Mouse (Mus musculus) hindbrain, embryonic 15.5 days (tissue): ENCODE measurements around the gene Slc2a2. TPM values are rescaled to one million over a fixed set of nuclear protein-coding genes. Genes with fewer than 3 reads are reported as not detected.
"Not testable (repeated sequence)": the region's sequence is repeated elsewhere in the genome, so short reads cannot be mapped to it uniquely, and the experiment has no call there.

Experiments
- ATAC-seq: fragments of 200-750 bp; cut with Nextera tagmentation; 2 replicates; pipeline ENCODE4 v1.8.0; 2017; ENCODE audit warnings: low read depth, moderate number of reproducible peaks, moderate TSS enrichment; ENCODE audit not compliant: low FRiP score
- H3K27ac ChIP-seq: fragments of 300-500 bp; sonication (generic); replicated peaks from 2 replicates; pipeline ENCODE4 v1.5.1; 2015; ENCODE audit warnings: mild to moderate bottlenecking, inconsistent platforms
- H3K27me3 ChIP-seq: fragments of 300-500 bp; sonication (generic); 2 replicates; pipeline ENCODE4 v1.6.1; 2015; ENCODE audit warnings: control low read depth, inconsistent platforms
- H3K36me3 ChIP-seq: fragments of 300-500 bp; sonication (generic); 2 replicates; pipeline ENCODE4 v1.6.1; 2015; ENCODE audit warnings: control low read depth, inconsistent platforms
- H3K4me1 ChIP-seq: fragments of 300-500 bp; sonication (generic); replicated peaks from 2 replicates; pipeline ENCODE4 v1.6.1; 2015; ENCODE audit warnings: control low read depth, inconsistent platforms
- H3K4me2 ChIP-seq: fragments of 300-500 bp; sonication (generic); 2 replicates; pipeline ENCODE4 v1.6.1; 2015; ENCODE audit warnings: moderate library complexity, mild to moderate bottlenecking, inconsistent platforms
- H3K4me3 ChIP-seq: fragments of 300-500 bp; sonication (generic); 2 replicates; pipeline ENCODE4 v1.5.1; 2015; ENCODE audit warnings: mild to moderate bottlenecking, inconsistent platforms
- H3K9ac ChIP-seq: fragments of 300-500 bp; sonication (generic); 2 replicates; pipeline ENCODE4 v1.6.1; 2015; ENCODE audit warnings: inconsistent platforms
- H3K9me3 ChIP-seq: fragments of 300-500 bp; sonication (generic); 2 replicates; pipeline ENCODE4 v1.6.1; 2016; ENCODE audit warnings: control low read depth, inconsistent platforms
- WGBS: fragments of 180-500 bp; shearing (Covaris S2); methylation state at CpG from one replicate; pipeline ENCODE4 v1.1.7; 2015; 5-methylcytosine and 5-hydroxymethylcytosine counted together
- polyA plus RNA-seq: library from polyadenylated mRNA; unstranded; fragments of >200 nt; fragmentation: Nextera tagmentation; extraction: Ambion mirVana; gene quantifications from 2 replicates; pipeline ENCODE4 v1.2.1, GENCODE M21; 2015

Slc2a2 gene
- polyA plus RNA-seq, 1 experiment from 2014 or later, result 0.08 TPM

DNA sequence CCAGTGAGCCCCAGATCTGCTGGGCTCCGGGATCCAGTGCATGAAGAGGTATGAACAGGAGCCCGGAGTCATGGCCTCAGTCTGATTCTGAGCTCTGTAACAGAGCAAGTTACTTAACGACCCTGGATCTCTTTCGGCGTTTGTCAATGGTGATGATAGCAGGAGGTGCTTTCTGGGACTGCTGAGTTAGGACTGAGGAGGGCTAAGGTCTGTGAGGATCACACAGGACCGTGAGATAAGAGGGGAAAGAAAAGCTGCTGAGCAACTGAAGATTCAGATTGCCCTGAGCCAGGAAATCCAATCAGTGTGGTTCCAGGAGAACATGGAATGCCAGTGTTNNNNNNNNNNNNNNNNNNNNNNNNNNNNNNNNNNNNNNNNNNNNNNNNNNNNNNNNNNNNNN is 42.6 kb downstream of the Slc2a2 start:
- no peak for ATAC-seq
- H3K36me3 ChIP-seq, result no peaks in the 10 kb centered on the region
- H3K27me3 ChIP-seq, result no peaks in the 10 kb centered on the region
- H3K4me3 ChIP-seq, result no peak overlapping the region
- H3K9ac ChIP-seq, result no peak overlapping the region
- H3K9me3 ChIP-seq, result no peaks in the 10 kb centered on the region
- 42% methylated on average over 6 of the region's 6 CpGs for WGBS
- no peak overlapping the region for H3K4me2 ChIP-seq
- peaks cover 7% of the 10 kb centered on the region for H3K4me1 ChIP-seq
- H3K27ac ChIP-seq, result no peak overlapping the region

DNA sequence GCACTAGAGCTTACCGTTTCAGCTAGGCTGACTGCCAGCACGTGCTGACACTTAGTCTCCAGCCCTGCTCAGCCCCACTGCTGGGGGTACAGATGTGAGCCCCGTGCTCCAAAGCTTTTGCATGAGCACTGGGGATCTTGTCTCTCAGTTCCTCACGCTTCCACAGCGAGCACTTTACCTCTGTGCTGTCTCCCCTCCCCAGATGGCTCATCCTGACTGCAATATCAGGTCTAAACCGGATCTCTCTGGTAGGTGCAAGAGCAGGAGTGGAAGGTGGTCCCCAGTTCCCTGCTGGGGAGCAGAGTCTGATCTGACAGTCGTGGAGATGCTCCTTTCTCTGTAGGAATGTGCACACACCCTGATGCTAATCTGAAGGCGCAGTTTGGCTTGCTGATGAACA is 45.5 kb downstream of the Slc2a2 start:
- ATAC-seq, result peak; percentile 62; the same call in 1 of the 2 replicates
- H3K4me1 ChIP-seq, result peaks cover 7% of the 10 kb centered on the region
- no peaks in the 10 kb centered on the region for H3K36me3 ChIP-seq
- H3K27ac ChIP-seq, result peak overlapping the region; percentile 25; the same call in 1 of the 2 replicates
- H3K9me3 ChIP-seq, result no peaks in the 10 kb centered on the region
- no peaks in the 10 kb centered on the region for H3K27me3 ChIP-seq
- H3K9ac ChIP-seq, result no peak overlapping the region
- H3K4me3 ChIP-seq, result no peak overlapping the region
- H3K4me2 ChIP-seq, result no peak overlapping the region
- WGBS, result 39% methylated on average over 8 of the region's 8 CpGs

DNA sequence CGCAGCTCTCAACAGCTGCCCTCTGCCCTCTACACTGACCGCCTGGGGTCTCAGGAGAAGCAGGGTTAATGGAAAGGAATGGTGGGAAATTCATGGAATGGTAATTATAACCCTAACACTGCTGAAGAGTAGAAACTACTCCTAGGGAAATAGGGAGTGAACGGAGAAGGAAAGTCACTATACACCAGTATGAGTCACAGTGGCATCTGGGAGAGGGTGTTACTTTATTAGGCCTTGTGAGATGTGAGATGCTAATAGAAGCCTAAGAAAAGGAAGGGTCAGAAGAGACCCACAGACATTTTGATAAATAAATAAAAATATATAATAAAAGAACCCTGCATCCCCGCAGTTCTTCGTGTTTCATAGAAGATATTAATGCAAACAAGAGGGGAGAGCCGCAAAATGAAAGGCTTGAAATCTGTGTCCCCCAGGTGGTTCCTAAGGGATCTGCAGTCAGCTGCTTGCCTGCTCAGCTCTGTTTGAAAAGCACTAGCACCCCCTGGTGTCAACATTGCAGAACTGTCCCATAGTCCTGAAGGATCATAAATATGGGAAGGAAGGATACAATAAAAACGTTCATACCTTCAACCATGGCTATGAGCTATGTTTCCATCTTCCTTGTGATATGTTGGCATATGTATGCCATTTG is 48.3 kb downstream of the Slc2a2 start:
- Histone ChIP-seq H3K9ac (no peak overlapping the region), H3K27me3 (no peaks in the 10 kb centered on the region), H3K9me3 (no peaks in the 10 kb centered on the region), H3K4me1 (peaks cover 7% of the 10 kb centered on the region), H3K4me3 (no peak overlapping the region), H3K27ac (no peak overlapping the region), H3K36me3 (no peaks in the 10 kb centered on the region), H3K4me2 (no peak overlapping the region)
- ATAC-seq, result peak; percentile 79
- WGBS, result 28% methylated on average over 7 of the region's 7 CpGs

DNA sequence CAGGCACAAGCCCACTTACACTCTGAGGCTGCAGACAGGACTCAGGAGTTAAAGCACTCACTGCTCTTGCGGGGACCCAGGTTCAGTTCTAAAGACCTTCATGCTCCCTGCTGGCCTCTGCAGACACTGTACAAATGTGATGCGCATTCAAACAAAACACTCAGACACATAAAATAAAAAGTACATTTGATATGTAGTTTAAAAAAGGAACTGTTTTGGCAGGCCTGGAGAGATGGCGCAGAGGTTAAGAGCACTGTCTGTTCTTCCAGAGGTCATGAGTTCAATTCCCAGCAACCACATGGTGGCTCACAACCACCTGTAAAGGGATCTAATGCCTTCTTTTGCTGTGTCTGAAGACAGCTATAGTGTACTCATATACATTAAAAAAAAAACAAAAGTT is 50.4 kb downstream of the Slc2a2 start:
- H3K9ac ChIP-seq, result no peak overlapping the region
- no peaks in the 10 kb centered on the region for H3K9me3 ChIP-seq
- no peak overlapping the region for H3K27ac ChIP-seq
- no peak overlapping the region for H3K4me3 ChIP-seq
- H3K4me2 ChIP-seq, result no peak overlapping the region
- H3K27me3 ChIP-seq, result no peaks in the 10 kb centered on the region
- peaks cover 4% of the 10 kb centered on the region for H3K4me1 ChIP-seq
- WGBS, result 92% methylated on average over 3 of the region's 3 CpGs
- ATAC-seq, result no peak
- no peaks in the 10 kb centered on the region for H3K36me3 ChIP-seq

DNA sequence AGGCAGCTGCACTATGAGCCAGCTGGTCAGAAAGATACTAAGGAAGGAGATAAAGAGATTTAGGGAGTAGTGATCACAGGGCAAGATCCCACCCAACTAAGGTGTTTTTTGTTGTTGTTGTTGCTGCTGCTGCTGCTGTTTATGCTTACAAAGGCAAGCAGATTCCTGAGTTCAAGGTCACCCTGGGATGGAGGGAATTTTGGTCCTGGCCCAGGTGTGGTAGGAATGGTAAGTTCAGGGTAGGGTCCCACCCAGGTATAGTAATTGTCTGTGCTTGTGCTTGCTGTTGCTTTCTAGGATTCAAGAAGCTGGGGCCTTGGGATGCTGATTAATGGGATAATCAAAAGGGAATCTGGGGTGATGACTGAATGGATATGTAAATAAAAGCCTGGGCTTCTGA is 51.3 kb downstream of the Slc2a2 start:
- H3K4me2 ChIP-seq, result no peak overlapping the region
- H3K9me3 ChIP-seq, result no peaks in the 10 kb centered on the region
- no peak overlapping the region for H3K27ac ChIP-seq
- no peak overlapping the region for H3K4me3 ChIP-seq
- H3K4me1 ChIP-seq, result no peaks in the 10 kb centered on the region
- H3K27me3 ChIP-seq, result no peaks in the 10 kb centered on the region
- H3K36me3 ChIP-seq, result no peaks in the 10 kb centered on the region
- no peak for ATAC-seq
- no peak overlapping the region for H3K9ac ChIP-seq

DNA sequence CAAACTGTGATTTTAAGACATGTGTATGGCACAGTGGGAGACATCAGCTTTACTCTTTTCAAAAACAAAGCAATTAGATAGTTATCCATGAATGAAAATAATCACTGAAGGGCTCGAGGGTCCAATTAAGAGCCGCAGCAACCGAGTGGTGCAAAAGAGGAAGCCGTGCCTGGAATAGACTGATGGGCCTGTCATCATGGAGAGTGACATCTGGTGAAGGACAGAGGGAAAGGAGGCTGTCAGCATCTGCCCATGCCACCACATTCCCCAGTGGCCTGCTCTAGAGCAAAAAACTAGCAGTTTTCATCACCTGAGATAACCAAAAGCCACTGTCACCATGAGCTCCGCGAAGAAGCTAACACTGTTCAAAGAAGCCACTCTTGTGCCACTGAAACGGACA is 57.8 kb downstream of the Slc2a2 start:
- Histone ChIP-seq H3K9ac (no peak overlapping the region), H3K36me3 (no peaks in the 10 kb centered on the region), H3K4me3 (no peak overlapping the region), H3K27ac (no peak overlapping the region), H3K9me3 (no peaks in the 10 kb centered on the region), H3K4me2 (no peak overlapping the region), H3K4me1 (no peaks in the 10 kb centered on the region), H3K27me3 (no peaks in the 10 kb centered on the region)
- WGBS, result 57% methylated on average over 7 of the region's 7 CpGs
- no peak for ATAC-seq

DNA sequence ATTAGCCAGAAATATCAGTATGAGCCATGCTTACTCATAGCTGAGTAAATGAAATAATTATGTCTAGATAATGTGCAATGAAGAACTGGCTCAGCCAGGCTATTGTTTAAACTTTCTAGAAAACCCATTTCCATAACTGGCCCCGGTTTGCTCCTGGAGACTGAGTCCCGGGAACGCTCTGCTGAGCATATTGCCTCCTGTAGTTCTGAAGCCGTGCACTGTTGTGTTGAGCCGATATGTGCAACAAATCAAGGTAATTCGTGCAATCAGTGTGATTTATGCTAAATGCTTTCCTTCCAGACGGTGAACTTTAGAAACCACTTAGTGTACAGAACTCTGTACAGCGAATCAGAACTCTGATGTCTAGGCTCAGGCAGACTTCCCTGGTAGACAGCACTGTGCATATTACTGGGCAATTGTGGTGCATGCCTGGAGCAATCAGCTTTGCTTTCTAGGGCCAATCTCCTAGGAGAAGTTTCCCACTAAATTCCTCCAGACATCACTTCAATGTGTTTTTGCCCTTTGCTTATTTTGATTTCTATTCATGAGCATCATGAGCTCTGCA is 63.6 kb downstream of the Slc2a2 start:
- Histone ChIP-seq H3K36me3 (no peaks in the 10 kb centered on the region), H3K27me3 (no peaks in the 10 kb centered on the region), H3K9ac (no peak overlapping the region), H3K4me3 (no peak overlapping the region), H3K9me3 (no peaks in the 10 kb centered on the region), H3K27ac (no peak overlapping the region), H3K4me1 (no peaks in the 10 kb centered on the region), H3K4me2 (no peak overlapping the region)
- ATAC-seq, result no peak
- 72% methylated on average over 8 of the region's 8 CpGs for WGBS

DNA sequence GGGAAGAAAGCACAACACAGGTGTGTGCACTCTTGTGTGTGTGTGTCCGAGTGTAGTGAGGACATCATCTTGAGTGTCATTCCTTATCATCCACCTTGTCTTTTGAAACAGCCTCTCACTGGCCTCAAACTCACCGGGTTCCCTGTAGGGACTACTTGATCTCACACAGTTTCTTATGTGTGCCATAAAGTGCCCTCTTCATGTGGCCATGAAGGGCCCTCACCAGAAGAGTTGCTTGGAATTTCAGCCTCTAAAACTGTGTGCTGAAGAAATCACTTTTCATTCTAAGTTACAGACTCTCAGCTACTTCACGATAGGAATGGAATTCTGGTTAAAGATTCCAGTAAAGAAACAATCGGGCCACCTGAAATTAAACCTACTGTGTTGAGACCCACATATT is 69.2 kb downstream of the Slc2a2 start:
- Histone ChIP-seq H3K27ac (no peak overlapping the region), H3K27me3 (no peaks in the 10 kb centered on the region), H3K9ac (no peak overlapping the region), H3K4me3 (no peak overlapping the region), H3K36me3 (no peaks in the 10 kb centered on the region), H3K9me3 (no peaks in the 10 kb centered on the region), H3K4me1 (no peaks in the 10 kb centered on the region), H3K4me2 (no peak overlapping the region)
- WGBS, result 94% methylated on average over 4 of the region's 4 CpGs
- no peak for ATAC-seq

DNA sequence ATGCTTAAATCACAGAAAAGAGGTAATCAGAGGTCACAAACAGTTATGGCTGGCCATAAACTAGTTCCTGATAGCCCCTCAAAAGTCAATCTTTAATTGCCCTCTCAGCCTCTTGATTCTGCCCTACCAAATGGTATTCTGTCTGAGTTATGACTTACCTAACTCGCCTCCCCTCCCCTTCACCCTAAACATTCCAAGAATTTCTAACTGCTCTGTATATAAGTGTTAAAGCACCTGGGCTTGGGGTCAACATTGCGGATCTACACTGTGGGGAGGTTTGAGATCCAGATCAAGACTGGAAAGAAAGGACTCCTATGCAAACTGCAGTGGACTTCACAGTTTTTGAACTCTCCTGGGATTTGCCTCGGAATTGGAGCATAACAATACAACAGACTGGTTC is 70.5 kb downstream of the Slc2a2 start:
- Histone ChIP-seq H3K27ac (no peak overlapping the region), H3K4me2 (no peak overlapping the region), H3K4me3 (no peak overlapping the region), H3K36me3 (no peaks in the 10 kb centered on the region), H3K9me3 (no peaks in the 10 kb centered on the region), H3K9ac (no peak overlapping the region), H3K4me1 (no peaks in the 10 kb centered on the region), H3K27me3 (no peaks in the 10 kb centered on the region)
- WGBS, result 86% methylated on average over 3 of the region's 3 CpGs
- no peak for ATAC-seq

DNA sequence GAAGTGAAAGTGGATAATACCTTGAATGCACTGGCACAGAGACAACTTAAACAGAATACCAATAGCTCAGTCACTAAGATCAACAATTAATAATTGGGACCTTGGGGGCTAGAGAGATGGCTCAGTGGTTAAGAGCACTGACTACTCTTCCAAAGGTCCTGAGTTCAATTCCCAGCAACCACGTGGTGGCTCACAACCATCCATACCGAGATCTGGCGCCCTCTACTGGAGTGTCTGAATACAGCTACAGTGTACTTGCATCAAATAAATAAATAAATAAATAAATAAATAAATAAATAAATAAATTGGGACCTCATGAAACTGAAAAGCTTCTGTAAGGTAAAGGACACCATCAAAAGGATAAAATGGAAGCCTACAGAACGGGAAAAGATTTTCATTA is 75.2 kb downstream of the Slc2a2 start:
- not testable (repeated sequence) for H3K27me3 ChIP-seq, H3K4me2 ChIP-seq, H3K4me3 ChIP-seq, H3K36me3 ChIP-seq, ATAC-seq, H3K4me1 ChIP-seq, H3K9ac ChIP-seq, H3K9me3 ChIP-seq, H3K27ac ChIP-seq
- 66% methylated on average over 4 of the region's 4 CpGs for WGBS

DNA sequence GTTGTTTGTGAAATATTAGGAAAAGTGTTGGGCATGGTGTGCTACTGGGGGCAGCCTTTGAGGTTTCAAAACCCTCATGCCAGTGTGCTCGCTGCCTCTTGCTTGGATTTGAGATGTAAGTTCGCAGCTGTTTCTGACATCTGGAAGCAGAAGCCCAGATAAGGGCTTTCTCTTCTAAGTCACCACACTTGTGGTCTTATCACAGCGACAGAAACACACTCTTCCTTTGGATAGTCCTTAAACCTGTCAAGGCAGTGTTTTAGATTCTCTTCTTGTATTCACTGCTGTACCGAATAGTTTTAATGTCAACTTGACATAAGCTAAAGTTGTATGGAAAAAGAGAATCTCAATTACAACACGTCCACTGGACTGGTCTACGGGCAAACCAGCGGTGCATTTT is 77.7 kb downstream of the Slc2a2 start:
- H3K36me3 ChIP-seq, result no peaks in the 10 kb centered on the region
- ATAC-seq, result no peak
- H3K27ac ChIP-seq, result no peak overlapping the region
- H3K4me1 ChIP-seq, result no peaks in the 10 kb centered on the region
- H3K4me3 ChIP-seq, result no peak overlapping the region
- H3K27me3 ChIP-seq, result no peaks in the 10 kb centered on the region
- WGBS, result 94% methylated on average over 7 of the region's 7 CpGs
- H3K9ac ChIP-seq, result no peak overlapping the region
- no peak overlapping the region for H3K4me2 ChIP-seq
- H3K9me3 ChIP-seq, result no peaks in the 10 kb centered on the region

DNA sequence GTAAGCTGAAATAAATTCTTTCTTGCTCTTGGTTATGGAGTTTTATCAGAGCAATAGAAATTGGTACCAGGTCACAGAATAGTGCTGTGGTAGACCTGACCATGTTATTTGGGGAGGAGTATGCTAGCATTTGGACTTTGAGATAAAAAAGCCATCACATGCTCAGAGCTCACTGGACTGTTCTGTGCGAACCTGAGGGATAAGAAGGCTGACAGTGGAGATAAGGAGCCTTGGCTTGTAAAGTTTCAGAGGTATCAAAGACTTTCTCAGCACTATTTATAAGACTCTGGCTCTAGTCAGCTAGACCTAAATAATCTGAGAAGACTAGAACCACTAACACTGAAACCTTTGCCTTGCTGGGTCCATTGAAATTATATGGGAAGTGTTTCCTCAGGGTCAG is 78.3 kb downstream of the Slc2a2 start:
- Histone ChIP-seq H3K4me2 (no peak overlapping the region), H3K27me3 (no peaks in the 10 kb centered on the region), H3K9ac (no peak overlapping the region), H3K4me1 (peaks cover 5% of the 10 kb centered on the region), H3K27ac (no peak overlapping the region), H3K4me3 (no peak overlapping the region), H3K9me3 (no peaks in the 10 kb centered on the region), H3K36me3 (no peaks in the 10 kb centered on the region)
- ATAC-seq, result no peak
- WGBS, result 87% methylated on average over 1 of the region's 1 CpGs

DNA sequence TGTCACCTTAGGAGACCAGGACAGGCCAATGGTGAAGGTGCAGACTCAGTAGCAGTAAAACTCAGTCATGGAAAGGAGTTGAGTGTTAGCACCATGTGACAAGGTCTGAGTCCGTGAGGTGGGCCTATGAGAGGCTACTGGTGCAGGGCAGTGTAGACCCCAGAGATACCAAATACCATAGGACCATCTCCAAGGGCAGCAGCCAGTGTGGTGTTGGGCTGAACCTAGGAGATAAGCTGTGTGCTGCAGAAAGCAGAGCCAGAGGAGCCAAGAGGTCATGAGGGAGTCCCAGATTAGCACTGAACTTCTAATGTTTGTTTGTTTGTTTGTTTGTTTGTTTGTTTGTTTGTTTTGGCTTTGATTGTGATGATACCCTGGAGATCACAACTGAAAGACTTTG is 78.8 kb downstream of the Slc2a2 start:
- H3K9ac ChIP-seq, result no peak overlapping the region
- no peak overlapping the region for H3K4me2 ChIP-seq
- no peak overlapping the region for H3K27ac ChIP-seq
- no peaks in the 10 kb centered on the region for H3K36me3 ChIP-seq
- H3K4me1 ChIP-seq, result peaks cover 6% of the 10 kb centered on the region
- H3K27me3 ChIP-seq, result no peaks in the 10 kb centered on the region
- WGBS, result 82% methylated on average over 1 of the region's 1 CpGs
- H3K9me3 ChIP-seq, result no peaks in the 10 kb centered on the region
- no peak overlapping the region for H3K4me3 ChIP-seq
- no peak for ATAC-seq
